Mouse (Mus musculus) cerebellum, adult 2 months (tissue): ENCODE measurements at regions not wholly inside any gene's neighbourhood (a gene's known extent, or its start where the extent isn't known, plus 50 kb on each side); places are given as distances from the start of the nearest gene placed in this dataset.

ENCODE experiments used
- CTCF ChIP-seq: fragments of 200-500 bp; IDR thresholded peaks from 2 replicates; pipeline ENCODE4 v1.5.1; 2011; ENCODE audit warnings: low read depth, mild to moderate bottlenecking, control low read depth, low read length, moderate library complexity, borderline replicate concordance; ENCODE audit not compliant: insufficient read depth
- POLR2A ChIP-seq: fragments of 200-500 bp; IDR thresholded peaks from 2 replicates; pipeline ENCODE4 v1.6.1; 2011; ENCODE audit warnings: low read length, control low read depth, borderline replicate concordance; ENCODE audit not compliant: insufficient read depth

DNA sequence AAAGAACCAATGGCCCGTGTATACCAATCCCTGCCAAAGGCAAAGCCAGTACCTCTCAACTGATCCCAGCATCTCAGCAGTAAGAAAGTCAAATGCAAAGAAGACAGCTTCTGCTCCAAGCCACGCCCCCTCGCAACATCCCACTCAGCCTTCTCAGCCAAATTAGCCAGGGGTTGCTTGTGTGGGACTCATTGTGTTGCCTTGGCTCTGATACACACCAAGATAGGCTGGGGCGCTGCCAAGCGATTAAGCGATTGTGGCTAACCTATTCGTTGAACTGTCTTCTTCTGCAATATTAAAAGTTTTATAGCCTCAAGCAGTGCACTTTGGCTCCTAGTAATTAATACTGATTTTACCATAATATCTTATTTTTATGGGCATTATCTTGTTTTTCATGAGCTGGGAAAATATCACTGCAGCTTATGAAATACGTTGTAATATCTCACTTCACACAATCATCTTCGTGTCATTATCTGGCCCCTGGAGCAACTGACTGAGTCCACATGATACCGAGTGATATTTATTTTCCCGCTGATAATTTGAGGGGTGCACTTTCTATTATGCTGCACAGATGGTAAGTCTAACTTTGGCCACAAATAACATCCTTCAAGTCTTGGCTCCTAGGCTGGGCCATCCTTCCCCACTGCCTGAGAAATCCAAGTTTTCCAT lies 129.3 kb downstream of the Gm4791 start:
- no peak for TF ChIP-seq CTCF
- TF ChIP-seq POLR2A: no peak
